Mouse (Mus musculus) C2C12 (cell line): Measurements from ENCODE around the gene H2afj. TPM values are rescaled to one million over a fixed set of nuclear protein-coding genes. Genes with fewer than 3 reads are reported as not detected.

Experiments
- H3K27me3 ChIP-seq: one replicate; pipeline ENCODE4 v1.6.1; 2011; ENCODE audit not compliant: control insufficient read depth, insufficient read depth, insufficient read length
- H3K36me3 ChIP-seq: one replicate; pipeline ENCODE4 v1.6.1; 2011; ENCODE audit not compliant: control insufficient read depth, insufficient read depth
- H3K4me3 ChIP-seq: one replicate; pipeline ENCODE4 v1.5.1; 2011; ENCODE audit warnings: mild to moderate bottlenecking, control low read depth; ENCODE audit not compliant: poor library complexity, insufficient read depth, severe bottlenecking
- H3K79me2 ChIP-seq: one replicate; pipeline ENCODE4 v1.6.1; 2011; ENCODE audit not compliant: control insufficient read depth, insufficient read depth
- H3K79me3 ChIP-seq: one replicate; pipeline ENCODE4 v1.6.1; 2011; ENCODE audit warnings: low read depth, control low read depth
- H3ac ChIP-seq: one replicate; pipeline ENCODE3; 2011; ENCODE audit warnings: low read depth; ENCODE audit not compliant: control insufficient read depth, insufficient read length
- CEBPB ChIP-seq: IDR thresholded peaks from one replicate; pipeline ENCODE4 v1.6.1; 2011; ENCODE audit warnings: low read depth, mild to moderate bottlenecking, control low read depth, moderate library complexity
- CTCF ChIP-seq: IDR thresholded peaks from one replicate; pipeline ENCODE4 v1.5.1; 2011; ENCODE audit not compliant: control insufficient read depth, insufficient read depth, insufficient read length
- FOSL1 ChIP-seq: IDR thresholded peaks from one replicate; pipeline ENCODE4 v1.8.0; 2011; ENCODE audit warnings: mild to moderate bottlenecking, low read length; ENCODE audit not compliant: poor library complexity, insufficient read depth, severe bottlenecking
- MAX ChIP-seq: IDR thresholded peaks from one replicate; pipeline ENCODE4 v1.6.1; 2011; ENCODE audit warnings: mild to moderate bottlenecking, control low read depth
- MYOD1 ChIP-seq: IDR thresholded peaks from one replicate; pipeline ENCODE4 v1.6.1; 2011; ENCODE audit warnings: low read depth; ENCODE audit not compliant: control insufficient read depth, insufficient read length
- MYOG ChIP-seq: IDR thresholded peaks from one replicate; pipeline ENCODE4 v1.6.1; 2011; ENCODE audit not compliant: control insufficient read depth, insufficient read length; ENCODE audit errors: extremely low read depth
- USF1 ChIP-seq: IDR thresholded peaks from one replicate; pipeline ENCODE4 v1.6.1; 2011; ENCODE audit warnings: low read depth, mild to moderate bottlenecking, control low read depth, moderate library complexity
- polyA plus RNA-seq: library from polyadenylated mRNA; unstranded; fragments of >200 nt; fragmentation: generic; extraction: Trizol; gene quantifications from one replicate; pipeline ENCODE4 v1.2.1, GENCODE M21; 2012; ENCODE audit warnings: missing spikeins

Gene H2afj
- polyA plus RNA-seq, 1 experiment = 322 TPM

DNA sequence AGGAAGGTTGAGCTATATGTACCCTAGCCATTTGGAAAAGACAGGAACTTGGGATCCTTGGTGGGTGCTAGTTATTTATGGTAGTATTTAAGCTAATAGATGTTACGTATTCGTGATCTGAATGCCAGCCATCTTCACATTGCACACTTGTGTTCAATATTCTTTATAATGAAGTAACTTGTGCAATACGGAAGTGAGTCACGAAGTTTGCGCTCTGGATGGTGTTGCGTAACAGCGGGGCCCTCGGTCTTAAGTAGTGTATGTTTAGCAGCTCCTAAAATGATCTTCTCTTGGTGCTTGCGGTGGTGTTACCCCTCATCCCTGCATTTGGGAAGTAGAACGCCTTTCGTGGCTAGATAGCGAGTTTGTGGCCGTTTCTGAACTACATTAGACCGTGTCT lies 1.0 kb downstream of the H2afj start:
- peaks cover 18% of the 10 kb centered on the region for H3K79me3 ChIP-seq
- H3K36me3 ChIP-seq = peaks cover 40% of the 10 kb centered on the region
- no peaks in the 10 kb centered on the region for H3K27me3 ChIP-seq
- no peak for TF ChIP-seq MYOD1
- peak; percentile 100 for TF ChIP-seq CEBPB
- peak overlapping the region; percentile 87 for H3ac ChIP-seq
- H3K79me2 ChIP-seq = peaks cover 33% of the 10 kb centered on the region
- peak overlapping the region; percentile 64 for H3K4me3 ChIP-seq

- Histone ChIP-seq H3K79me2 (peaks cover 33% of the 10 kb centered on the region), H3K79me3 (peaks cover 18% of the 10 kb centered on the region), H3K27me3 (no peaks in the 10 kb centered on the region), H3K4me3 (peak overlapping the region; percentile 64), H3ac (no peak overlapping the region), H3K36me3 (peaks cover 46% of the 10 kb centered on the region)
- TF ChIP-seq CTCF = no peak
Measured at GRCm38 (mm10) chr6:136809673-136810072, 1.6 kb downstream of the H2afj start.

DNA sequence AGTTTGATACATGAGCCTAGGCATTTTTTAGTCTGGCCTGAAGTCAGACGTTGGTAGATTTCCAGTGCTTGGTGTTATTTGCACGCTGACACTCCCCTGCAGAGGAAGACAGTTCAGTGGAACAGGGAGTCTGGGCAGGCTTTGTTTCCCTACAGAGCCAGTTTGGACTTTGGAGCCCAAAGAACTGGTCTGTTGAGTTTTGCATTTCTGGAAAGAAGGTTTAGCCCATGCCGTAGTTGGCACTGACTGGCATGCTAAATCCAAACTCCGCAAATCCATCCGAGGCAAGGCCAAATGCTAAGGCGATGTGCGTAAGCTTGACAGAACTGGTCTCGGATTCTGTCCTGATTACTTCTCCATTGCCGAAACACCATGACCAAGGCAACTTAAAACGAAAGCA lies 3.2 kb downstream of the H2afj start:
- TF ChIP-seq CEBPB (no peak), USF1 (no peak), MAX (no peak), MYOG (no peak), FOSL1 (no peak), MYOD1 (no peak), CTCF (no peak)
- peaks cover 60% of the 10 kb centered on the region for H3K36me3 ChIP-seq

DNA sequence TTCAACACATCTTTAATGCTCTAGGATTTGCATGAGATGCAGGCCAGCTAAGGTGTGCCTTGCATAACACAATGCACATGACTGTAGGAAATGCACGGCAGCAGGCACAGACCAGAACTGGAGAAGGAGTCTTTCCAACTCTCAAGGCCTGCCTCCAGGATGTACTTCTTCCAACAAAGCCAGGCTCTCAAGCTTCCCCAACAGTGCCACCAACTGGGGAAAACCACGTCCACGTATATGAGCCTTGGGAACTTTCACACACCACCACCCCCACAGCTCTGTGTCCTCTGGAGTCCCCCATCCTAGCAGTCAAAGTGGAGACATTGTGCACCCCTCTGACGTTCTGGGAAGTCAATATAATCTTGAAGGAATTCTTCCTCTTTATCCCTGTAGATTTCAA lies 5.1 kb downstream of the H2afj start:
- H3ac ChIP-seq = no peak overlapping the region
- H3K79me3 ChIP-seq = peaks cover 18% of the 10 kb centered on the region
- TF ChIP-seq MAX (no peak), CEBPB (no peak), FOSL1 (no peak), USF1 (no peak), CTCF (no peak), MYOD1 (no peak), MYOG (no peak)
- peaks cover 71% of the 10 kb centered on the region for H3K36me3 ChIP-seq
- H3K27me3 ChIP-seq = no peaks in the 10 kb centered on the region
- H3K79me2 ChIP-seq = peaks cover 45% of the 10 kb centered on the region
- no peak overlapping the region for H3K4me3 ChIP-seq

More for the DNA sequence above, 3.2 kb downstream of the H2afj start:
- no peak overlapping the region for H3ac ChIP-seq
- no peaks in the 10 kb centered on the region for H3K27me3 ChIP-seq
- no peak overlapping the region for H3K4me3 ChIP-seq
- H3K79me3 ChIP-seq = peaks cover 18% of the 10 kb centered on the region
- peaks cover 33% of the 10 kb centered on the region for H3K79me2 ChIP-seq

- Histone ChIP-seq H3K79me3 (peaks cover 3% of the 10 kb centered on the region), H3K4me3 (no peak overlapping the region), H3ac (no peak overlapping the region), H3K79me2 (peaks cover 25% of the 10 kb centered on the region), H3K36me3 (peaks cover 73% of the 10 kb centered on the region), H3K27me3 (no peaks in the 10 kb centered on the region)
- no peak for TF ChIP-seq MYOD1
- TF ChIP-seq FOSL1 = no peak
- TF ChIP-seq MYOG = no peak
- TF ChIP-seq USF1 = no peak
- no peak for TF ChIP-seq CTCF
- TF ChIP-seq CEBPB = no peak
- no peak for TF ChIP-seq MAX
Measured at GRCm38 (mm10) chr6:136815381-136815780, 7.3 kb downstream of the H2afj start.

DNA sequence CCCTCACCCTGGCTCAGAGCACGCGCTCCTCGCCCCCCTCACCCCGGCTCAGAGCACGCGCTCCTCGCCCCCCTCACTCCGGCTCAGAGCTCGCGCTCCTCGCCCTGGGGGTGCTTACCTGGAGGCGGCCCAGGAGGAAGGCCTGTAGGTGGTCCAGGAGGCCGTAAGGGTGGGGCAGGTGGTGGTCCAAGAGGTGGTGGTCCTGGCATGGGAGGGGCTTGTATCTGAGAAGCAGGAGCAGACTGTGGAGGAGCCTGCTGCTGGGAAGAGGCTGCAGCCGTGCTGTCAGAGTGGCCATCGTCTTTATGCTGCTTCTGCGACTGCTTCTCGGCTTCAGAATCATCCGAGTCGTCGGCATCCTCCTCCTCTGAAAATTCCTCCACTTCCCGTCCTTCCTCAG lies 8.8 kb downstream of the H2afj start:
- Histone ChIP-seq H3K4me3 (no peak overlapping the region), H3K79me3 (peaks cover 1% of the 10 kb centered on the region), H3ac (no peak overlapping the region), H3K36me3 (peaks cover 76% of the 10 kb centered on the region), H3K27me3 (no peaks in the 10 kb centered on the region), H3K79me2 (peaks cover 25% of the 10 kb centered on the region)
- TF ChIP-seq MYOD1 (no peak), FOSL1 (no peak), CEBPB (no peak), MYOG (no peak), USF1 (no peak), CTCF (no peak), MAX (no peak)

GRCm38 (mm10) chr6:136817549-136817948 lies 9.5 kb downstream of the H2afj start:
- Histone ChIP-seq H3K27me3 (no peaks in the 10 kb centered on the region), H3K4me3 (no peak overlapping the region), H3K79me3 (peaks cover 5% of the 10 kb centered on the region), H3K79me2 (peaks cover 32% of the 10 kb centered on the region), H3ac (no peak overlapping the region), H3K36me3 (peaks cover 77% of the 10 kb centered on the region)
- TF ChIP-seq FOSL1 (no peak), CEBPB (no peak), CTCF (no peak), MYOG (no peak), USF1 (no peak), MYOD1 (no peak), MAX (no peak)
